Mouse (Mus musculus): ENCODE measurements around the gene Fam160a2.
"Not testable (repeated sequence)": the region's sequence is repeated elsewhere in the genome, so short reads cannot be mapped to it uniquely, and the experiment has no call there.

The Fam160a2 gene

GRCm38 (mm10) chr7:105394606-105395005, 5.2 kb downstream of the Fam160a2 start:
- no peak for DNase-seq (ENCODE audit: low read depth, low spot score)

- DNase-seq (ENCODE audit: low read depth, low spot score) = no peak
Observed at GRCm38 (mm10) chr7:105390236-105390635, 9.6 kb downstream of the Fam160a2 start.

DNA sequence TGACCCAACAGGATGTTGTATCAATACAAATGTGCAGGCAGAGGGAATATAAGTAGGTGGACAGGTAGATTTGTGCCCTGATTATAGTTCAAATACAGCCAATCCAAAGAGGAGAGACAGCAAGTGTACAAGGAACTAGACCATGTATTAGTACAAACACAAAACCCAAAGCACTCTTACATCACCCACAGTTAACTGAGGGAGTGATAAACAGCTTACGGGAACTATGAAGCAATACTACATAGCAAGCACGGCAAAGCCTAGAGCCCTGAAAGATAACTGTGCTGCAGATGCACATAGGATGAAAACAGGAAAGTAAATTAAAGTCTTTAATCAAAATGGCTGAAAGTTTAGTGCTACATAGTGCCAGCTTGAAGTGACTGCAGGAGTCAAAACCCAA, 12.2 kb downstream of the Fam160a2 start:
- DNase-seq (ENCODE audit: low read depth, low spot score) = no peak

DNA sequence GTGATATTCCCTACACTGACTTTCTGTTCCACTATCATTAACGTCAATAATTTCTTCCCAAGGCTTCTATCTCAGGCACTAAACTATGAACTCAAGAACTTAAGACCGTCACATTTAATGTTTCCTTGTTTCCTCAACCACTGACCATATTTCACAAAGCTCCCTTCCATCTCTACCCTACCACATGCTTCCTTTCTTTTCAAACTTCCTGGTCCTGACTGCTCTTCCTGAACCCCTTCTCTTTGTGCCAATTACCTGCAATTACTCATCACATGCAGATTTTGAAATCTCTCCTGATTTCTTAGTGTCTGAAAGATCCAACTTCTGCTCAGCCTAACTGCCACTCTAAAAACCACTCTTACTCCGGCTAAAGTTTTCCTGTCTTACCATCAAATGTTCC, 19.5 kb downstream of the Fam160a2 start:
- no peak for DNase-seq (ENCODE audit: low read depth, low spot score)

GRCm38 (mm10) chr7:105374866-105375265, 25.0 kb downstream of the Fam160a2 start, which contains the start of gene Gm5901:
Gene Gm5901 (plus strand): TSS chr7:105375038.
- no peak for DNase-seq (ENCODE audit: low read depth, low spot score)

DNA sequence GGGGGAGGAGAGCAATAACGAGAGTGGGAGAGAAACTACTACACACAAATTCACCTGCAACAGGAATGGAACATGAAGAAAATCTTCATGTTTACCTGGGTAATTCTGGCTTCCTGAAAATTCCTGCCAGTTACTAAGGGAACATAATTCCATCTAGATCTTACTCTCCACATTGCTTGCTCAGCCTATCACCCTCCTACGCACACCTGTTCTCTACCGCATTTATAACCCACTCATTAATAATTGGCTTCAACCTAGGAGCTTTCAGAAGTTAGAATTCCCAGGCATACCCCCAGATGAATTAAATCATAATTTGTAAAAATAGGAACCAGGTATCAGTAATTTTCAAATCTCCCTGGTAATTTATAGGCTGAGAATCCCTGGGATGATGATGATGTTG, 25.9 kb downstream of the Fam160a2 start:
- DNase-seq (ENCODE audit: low read depth, low spot score) = no peak

GRCm38 (mm10) chr7:105373509-105373908, 26.3 kb downstream of the Fam160a2 start:
- DNase-seq (ENCODE audit: low read depth, low spot score) = no peak

DNA sequence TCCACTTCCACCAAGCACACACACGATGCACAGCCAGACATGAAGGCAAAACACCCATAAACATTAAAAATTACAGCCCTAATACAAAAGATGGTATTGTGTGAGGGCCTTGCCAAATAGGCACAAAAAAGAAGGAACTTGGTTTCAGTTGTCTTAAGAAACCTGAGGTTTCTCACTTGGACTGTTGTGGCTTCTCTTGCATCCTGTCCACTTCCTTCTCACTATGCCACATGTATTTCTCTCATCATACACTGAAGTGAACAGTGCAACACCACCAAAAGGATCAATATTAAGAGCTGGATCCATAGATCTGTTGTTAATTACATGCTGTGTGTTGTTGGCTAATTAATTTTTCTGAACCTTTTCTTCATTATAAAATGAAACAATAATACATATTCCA, 26.9 kb downstream of the Fam160a2 start:
- DNase-seq (ENCODE audit: low read depth, low spot score) = no peak

GRCm38 (mm10) chr7:105368521-105368920, 31.3 kb downstream of the Fam160a2 start:
- DNase-seq (ENCODE audit: low read depth, low spot score) = no peak

GRCm38 (mm10) chr7:105367930-105368329, 31.9 kb downstream of the Fam160a2 start, which contains the start of gene Olfr692:
Gene Olfr692 (plus strand): TSS chr7:105368230.
- no peak for DNase-seq (ENCODE audit: low read depth, low spot score)

GRCm38 (mm10) chr7:105367268-105367667, 32.6 kb downstream of the Fam160a2 start:
- no peak for DNase-seq (ENCODE audit: low read depth, low spot score)

GRCm38 (mm10) chr7:105361713-105362112, 38.1 kb downstream of the Fam160a2 start:
- DNase-seq (ENCODE audit: low read depth, low spot score) = no peak

DNA sequence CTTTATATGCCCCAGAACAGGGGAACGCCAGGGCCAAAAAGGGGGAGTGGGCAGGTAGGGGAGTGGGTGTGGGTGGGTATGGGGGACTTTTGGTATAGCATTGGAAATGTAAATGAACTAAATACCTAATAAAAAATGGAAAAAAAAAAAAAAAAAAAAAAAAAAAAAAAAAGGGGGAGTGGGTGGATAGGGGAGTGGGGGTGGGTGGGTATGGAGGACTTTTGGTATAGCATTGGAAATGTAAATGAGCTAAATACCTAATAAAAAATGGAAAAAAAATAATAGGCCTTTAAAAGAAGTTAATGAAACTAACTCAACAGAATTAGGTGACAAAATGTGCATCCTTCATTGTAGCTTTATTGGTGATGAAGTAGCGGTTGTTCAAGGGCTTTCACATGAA, 43.4 kb downstream of the Fam160a2 start:
- not testable (repeated sequence) for DNase-seq (ENCODE audit: low read depth, low spot score)

DNA sequence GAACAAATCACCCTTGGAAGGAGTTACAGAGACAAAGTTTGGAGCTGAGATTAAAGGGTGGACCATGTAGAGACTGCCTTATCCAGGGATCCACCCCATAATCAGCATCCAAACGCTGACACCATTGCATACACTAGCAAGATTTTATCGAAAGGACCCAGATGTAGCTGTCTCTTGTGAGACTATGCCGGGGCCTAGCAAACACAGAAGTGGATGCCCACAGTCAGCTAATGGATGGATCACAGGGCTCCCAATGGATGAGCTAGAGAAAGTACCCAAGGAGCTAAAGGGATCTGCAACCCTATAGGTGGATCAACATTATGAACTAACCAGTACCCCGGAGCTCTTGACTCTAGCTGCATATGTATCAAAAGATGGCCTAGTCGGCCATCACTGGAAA, 43.8 kb downstream of the Fam160a2 start:
- not testable (repeated sequence) for DNase-seq (ENCODE audit: low read depth, low spot score)

- DNase-seq (ENCODE audit: low read depth, low spot score) = no peak
Observed at GRCm38 (mm10) chr7:105342752-105343151, 57.1 kb downstream of the Fam160a2 start.

DNA sequence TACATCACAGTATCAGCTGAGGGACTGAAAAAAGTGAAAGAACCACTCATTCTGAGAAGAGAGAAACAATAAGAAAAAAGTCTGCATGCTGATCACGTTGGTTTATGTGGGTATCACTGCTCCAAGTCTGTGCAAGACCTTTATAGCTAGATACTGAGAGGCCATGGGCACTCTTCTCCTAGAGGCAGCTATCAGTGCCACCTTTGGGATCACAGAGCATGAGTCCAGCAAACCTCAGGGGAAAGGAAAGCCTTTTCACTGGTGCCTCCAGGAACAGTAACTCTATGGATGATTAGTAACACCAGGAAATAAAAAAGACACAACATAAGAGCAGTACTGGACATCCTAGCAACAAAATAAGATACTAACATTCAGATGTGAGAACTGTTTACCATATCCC, 57.7 kb downstream of the Fam160a2 start, which contains the start of gene Olfr691:
TSS of gene Olfr691 (minus strand) at position 101 of the 400 bp plus-strand sequence.
- no peak for DNase-seq (ENCODE audit: low read depth, low spot score)

GRCm38 (mm10) chr7:105334004-105334403, 65.8 kb downstream of the Fam160a2 start, which contains the start of gene Olfr690:
Gene Olfr690 (minus strand): TSS chr7:105334104.
- no peak for DNase-seq (ENCODE audit: low read depth, low spot score)

DNA sequence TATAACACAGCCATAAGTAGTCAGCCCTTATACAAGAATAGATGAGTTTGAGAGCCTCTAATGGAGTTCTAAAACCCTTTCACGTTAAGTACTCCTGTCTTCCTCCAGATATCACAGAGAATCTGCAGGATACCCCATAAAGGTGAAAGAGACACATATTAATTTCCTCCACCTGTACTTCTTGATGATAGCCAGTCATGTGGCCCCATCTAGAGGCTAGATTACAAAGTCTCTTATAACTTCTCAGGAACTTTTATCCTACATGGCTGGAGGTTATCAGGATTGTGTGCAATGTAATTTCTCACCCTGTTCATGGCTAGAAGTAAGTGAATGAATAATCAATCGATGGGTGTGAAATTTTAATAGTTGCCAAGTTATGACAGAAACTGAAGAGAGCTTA, 74.6 kb downstream of the Fam160a2 start:
- no peak for DNase-seq (ENCODE audit: low read depth, low spot score)
